Mouse (Mus musculus): ENCODE data around the gene Slc25a40. TPM values are rescaled to one million over a fixed set of nuclear protein-coding genes. Genes with fewer than 3 reads are reported as not detected.

The Slc25a40 gene
- total and polyA plus RNA-seq, 2 experiments: 0.62 to 4.4 TPM

- Histone ChIP-seq H3K4me1 (ENCODE audit: control insufficient read depth, insufficient read depth, low read length) (no peaks in the 10 kb centered on the region), H3K36me3 (ENCODE audit: control insufficient read depth, insufficient read depth, low read length) (peaks cover 4% of the 10 kb centered on the region; the same call in 1 of the 2 replicates), H3K27me3 (ENCODE audit: control insufficient read depth, insufficient read depth, low read length) (no peaks in the 10 kb centered on the region), H3K27ac (replicated peaks; ENCODE audit: insufficient read depth, low read depth, low read length) (no peak overlapping the region), H3K4me3 (ENCODE audit: insufficient read depth, low read depth, low read length) (no peak overlapping the region), H3K9ac (ENCODE audit: low read depth, low read length) (no peak overlapping the region), H3K79me2 (ENCODE audit: control insufficient read depth, insufficient read depth, low read length) (no peaks in the 10 kb centered on the region)
- WGBS: 85% methylated on average over 4 of the region's 4 CpGs
- TF ChIP-seq CTCF (IDR thresholded peaks at IDR 0.05; ENCODE audit: low read depth, low read length): no peak
- TF ChIP-seq POLR2A (IDR thresholded peaks at IDR 0.05; ENCODE audit: extremely low read depth, insufficient read depth, low read length): no peak
- DNase-seq (ENCODE audit: extremely low read depth, low read depth, low spot score): no peak
Measured at GRCm38 (mm10) chr5:8408746-8409145, 13.9 kb upstream of the Slc25a40 start.

GRCm38 (mm10) chr5:8416683-8417413 lies 5.8 kb upstream of the Slc25a40 start:
- no peak for DNase-seq (ENCODE audit: extremely low read depth, low read depth, low spot score)
- 97% methylated on average over 3 of the region's 3 CpGs for WGBS
- no peak overlapping the region for H3K9ac ChIP-seq (ENCODE audit: low read depth, low read length)
- H3K27me3 ChIP-seq (ENCODE audit: control insufficient read depth, insufficient read depth, low read length): no peaks in the 10 kb centered on the region
- no peaks in the 10 kb centered on the region for H3K4me1 ChIP-seq (ENCODE audit: control insufficient read depth, insufficient read depth, low read length)
- no peak for TF ChIP-seq CTCF (IDR thresholded peaks at IDR 0.05; ENCODE audit: low read depth, low read length)
- TF ChIP-seq POLR2A (IDR thresholded peaks at IDR 0.05; ENCODE audit: extremely low read depth, insufficient read depth, low read length): no peak
- H3K4me3 ChIP-seq (ENCODE audit: insufficient read depth, low read depth, low read length): no peak overlapping the region
- no peaks in the 10 kb centered on the region for H3K79me2 ChIP-seq (ENCODE audit: control insufficient read depth, insufficient read depth, low read length)
- no peak overlapping the region for H3K27ac ChIP-seq (replicated peaks; ENCODE audit: insufficient read depth, low read depth, low read length)
- H3K36me3 ChIP-seq (ENCODE audit: control insufficient read depth, insufficient read depth, low read length): no peaks in the 10 kb centered on the region

DNA sequence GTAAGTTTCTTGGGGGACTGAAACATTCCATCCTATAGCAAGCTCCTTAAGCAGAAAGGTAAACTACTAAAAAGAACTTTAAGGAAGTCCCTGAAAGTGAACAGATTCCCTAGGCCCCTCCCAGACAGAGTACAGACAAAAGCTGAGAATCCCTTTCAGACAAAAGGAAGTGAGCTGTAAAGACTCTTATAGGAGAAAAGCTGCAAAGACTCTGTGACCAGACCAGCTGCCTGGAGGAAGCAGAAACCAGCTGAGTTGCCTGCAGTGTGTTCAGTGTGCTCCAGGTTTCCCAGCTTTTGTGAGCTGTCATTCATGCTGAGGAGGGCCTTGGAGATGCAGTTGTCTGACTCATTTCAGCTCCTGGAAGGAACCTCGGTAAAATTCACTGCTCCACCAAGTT lies 5.2 kb upstream of the Slc25a40 start:
- H3K36me3 ChIP-seq (ENCODE audit: control insufficient read depth, insufficient read depth, low read length): no peaks in the 10 kb centered on the region

DNA sequence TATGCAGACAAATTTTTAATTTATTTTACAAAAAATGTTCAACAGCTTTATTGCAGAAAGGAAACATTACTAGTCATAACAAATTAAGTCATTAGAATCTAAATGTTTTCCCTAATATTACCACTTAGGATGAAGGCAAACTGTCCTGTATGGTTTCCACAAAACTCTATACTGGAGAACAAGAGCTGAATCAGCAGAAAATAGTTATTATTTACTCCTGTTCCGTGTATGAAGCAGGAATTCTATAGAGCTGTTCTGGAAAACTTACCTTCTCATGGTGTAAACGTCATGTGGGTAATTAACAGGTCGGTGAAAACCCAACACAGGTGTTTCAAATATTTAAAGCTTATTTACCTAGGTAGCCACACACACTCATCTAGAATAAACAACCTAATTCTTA lies 1.2 kb upstream of the Slc25a40 start:
- WGBS: 22% methylated on average over 3 of the region's 3 CpGs
- Histone ChIP-seq H3K9ac (ENCODE audit: low read depth, low read length) (no peak overlapping the region), H3K27me3 (ENCODE audit: control insufficient read depth, insufficient read depth, low read length) (no peaks in the 10 kb centered on the region), H3K79me2 (ENCODE audit: control insufficient read depth, insufficient read depth, low read length) (no peaks in the 10 kb centered on the region), H3K36me3 (ENCODE audit: control insufficient read depth, insufficient read depth, low read length) (no peaks in the 10 kb centered on the region), H3K27ac (replicated peaks; ENCODE audit: insufficient read depth, low read depth, low read length) (no peak overlapping the region), H3K4me3 (ENCODE audit: insufficient read depth, low read depth, low read length) (0 out of 2 replicates have a peak overlapping the region, but pooled peaks have one; percentile 19), H3K4me1 (ENCODE audit: control insufficient read depth, insufficient read depth, low read length) (no peaks in the 10 kb centered on the region)
- TF ChIP-seq CTCF (IDR thresholded peaks at IDR 0.05; ENCODE audit: low read depth, low read length): no peak
- TF ChIP-seq POLR2A (IDR thresholded peaks at IDR 0.05; ENCODE audit: extremely low read depth, insufficient read depth, low read length): no peak
- no peak for DNase-seq (ENCODE audit: extremely low read depth, low read depth, low spot score)

More for the DNA sequence above, 5.2 kb upstream of the Slc25a40 start:
- H3K27me3 ChIP-seq (ENCODE audit: control insufficient read depth, insufficient read depth, low read length): no peaks in the 10 kb centered on the region
- DNase-seq (ENCODE audit: extremely low read depth, low read depth, low spot score): no peak
- no peak overlapping the region for H3K9ac ChIP-seq (ENCODE audit: low read depth, low read length)
- no peak overlapping the region for H3K27ac ChIP-seq (replicated peaks; ENCODE audit: insufficient read depth, low read depth, low read length)
- TF ChIP-seq POLR2A (IDR thresholded peaks at IDR 0.05; ENCODE audit: extremely low read depth, insufficient read depth, low read length) (no peak), CTCF (IDR thresholded peaks at IDR 0.05; ENCODE audit: low read depth, low read length) (no peak)
- H3K79me2 ChIP-seq (ENCODE audit: control insufficient read depth, insufficient read depth, low read length): no peaks in the 10 kb centered on the region
- no peaks in the 10 kb centered on the region for H3K4me1 ChIP-seq (ENCODE audit: control insufficient read depth, insufficient read depth, low read length)
- 66% methylated on average over 1 of the region's 1 CpGs for WGBS
- H3K4me3 ChIP-seq (ENCODE audit: insufficient read depth, low read depth, low read length): no peak overlapping the region

- WGBS: 4% methylated on average over 40 of the region's 40 CpGs
- H3K36me3 ChIP-seq (ENCODE audit: control insufficient read depth, insufficient read depth, low read length): no peaks in the 10 kb centered on the region
- DNase-seq (ENCODE audit: extremely low read depth, low read depth, low spot score): peak; percentile 7
- no peak overlapping the region for H3K27ac ChIP-seq (replicated peaks; ENCODE audit: insufficient read depth, low read depth, low read length)
- no peaks in the 10 kb centered on the region for H3K79me2 ChIP-seq (ENCODE audit: control insufficient read depth, insufficient read depth, low read length)
- H3K9ac ChIP-seq (ENCODE audit: low read depth, low read length): peak overlapping the region; percentile 90
- TF ChIP-seq POLR2A (IDR thresholded peaks at IDR 0.05; ENCODE audit: extremely low read depth, insufficient read depth, low read length) (0 out of 2 replicates have a peak, but pooled peaks have one; percentile 41), CTCF (IDR thresholded peaks at IDR 0.05; ENCODE audit: low read depth, low read length) (no peak)
- H3K27me3 ChIP-seq (ENCODE audit: control insufficient read depth, insufficient read depth, low read length): no peaks in the 10 kb centered on the region
- H3K4me1 ChIP-seq (ENCODE audit: control insufficient read depth, insufficient read depth, low read length): no peaks in the 10 kb centered on the region
- H3K4me3 ChIP-seq (ENCODE audit: insufficient read depth, low read depth, low read length): peak overlapping the region; percentile 93
Measured at GRCm38 (mm10) chr5:8422932-8423928, 580 bp downstream of the Slc25a40 start.
